Mouse (Mus musculus) layer of hippocampus, postnatal 10 days (tissue): ENCODE measurements at regions not wholly inside any gene's neighbourhood (a gene's known extent, or its start where the extent isn't known, plus 50 kb on each side); places are given as distances from the start of the nearest gene placed in this dataset.

Experiments
- DNase-seq, 2 experiments: peaks; one replicate each; pipeline ENCODE4 v3.0.0; 2021; ENCODE audit warnings: low spot score in 2 of 2

DNA sequence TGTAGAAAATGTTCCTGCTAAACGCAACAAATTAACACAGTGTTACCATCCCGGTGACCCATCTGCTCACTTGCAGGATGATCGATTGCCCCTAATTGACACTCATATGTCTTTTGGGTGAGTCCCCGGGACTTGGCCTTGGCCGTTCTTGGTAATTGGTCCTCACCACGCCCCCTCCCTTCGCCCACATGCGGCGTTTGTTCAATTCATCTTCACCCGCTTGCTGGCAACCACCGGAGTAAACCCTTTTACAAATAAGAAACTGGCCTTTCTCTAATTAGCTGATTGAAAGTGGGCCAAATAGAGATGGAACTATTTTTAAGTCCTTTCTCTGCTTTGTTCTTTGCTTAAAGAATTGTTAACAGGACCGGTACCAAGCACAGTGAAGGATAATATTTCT lies 234.7 kb upstream of the Ajap1 start:
- DNase-seq, result no peak

DNA sequence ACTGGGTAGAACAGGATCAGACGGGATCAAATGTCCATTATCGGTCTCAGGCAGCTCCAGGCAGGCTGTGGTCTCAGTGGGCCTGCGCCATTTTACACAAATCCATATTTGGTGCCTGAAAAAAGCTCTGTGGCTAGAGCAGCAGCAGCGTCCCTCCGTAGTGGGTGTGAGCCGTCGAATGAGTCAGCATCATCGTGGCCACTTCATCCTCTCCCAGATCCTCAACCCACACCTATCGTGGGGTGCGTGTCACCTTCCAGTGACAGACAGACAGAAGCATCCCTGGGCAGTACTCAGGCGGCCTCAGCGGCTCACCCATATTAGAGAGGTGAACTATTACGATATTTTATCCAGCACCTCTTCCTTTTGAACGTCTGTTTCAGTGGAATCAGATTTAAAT lies 233.0 kb upstream of the A430005L14Rik start:
- no peak for DNase-seq

DNA sequence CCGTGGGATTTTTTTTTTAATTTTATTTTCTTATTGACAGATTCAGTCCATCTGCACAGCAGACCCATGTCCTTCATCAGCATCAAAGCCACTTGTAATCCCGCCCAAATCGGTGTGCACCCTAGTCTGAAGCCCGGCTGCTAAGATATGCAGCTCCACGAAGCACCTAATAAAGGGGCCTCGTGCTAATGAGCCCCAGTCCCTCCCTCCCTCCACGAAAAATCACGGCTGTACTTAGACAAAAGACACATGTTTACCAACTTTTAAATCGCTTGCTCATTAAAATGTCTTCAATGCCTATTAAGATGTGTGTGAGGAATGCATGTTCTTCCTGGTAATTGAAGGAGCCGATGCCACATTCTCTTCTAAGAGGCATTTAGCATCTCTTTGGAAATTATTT lies 229.8 kb upstream of the A430005L14Rik start:
- DNase-seq, result no peak

DNA sequence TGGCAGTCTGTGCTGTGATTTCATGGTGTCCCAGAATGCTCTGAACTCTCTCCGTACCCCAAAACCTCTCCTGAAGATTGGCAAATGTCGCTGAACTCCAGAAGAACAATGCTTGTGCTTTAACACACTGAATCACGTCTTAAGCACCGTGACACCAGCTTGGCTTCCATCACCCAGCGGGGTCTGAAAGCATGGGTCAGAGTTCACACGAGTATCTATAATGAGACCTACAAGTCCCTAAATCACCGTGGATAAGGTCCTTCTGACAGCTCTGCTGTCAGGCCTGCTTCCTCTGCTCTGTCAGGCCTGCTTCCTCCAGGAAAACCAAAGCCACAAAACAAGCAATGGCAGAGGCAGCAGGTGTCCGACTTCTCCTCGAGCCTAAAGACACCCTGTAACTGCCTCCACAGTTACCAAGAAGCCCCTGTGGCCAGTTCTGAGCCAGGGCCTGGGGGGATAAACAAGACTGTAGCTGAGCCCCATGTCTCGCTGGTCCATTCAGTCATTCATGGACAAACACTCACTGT lies 229.1 kb upstream of the A430005L14Rik start:
- no peak for DNase-seq

- DNase-seq, result no peak
These were observed 218.9 kb upstream of the A430005L14Rik start for GRCm38 (mm10) chr4:153738088-153738487.

DNA sequence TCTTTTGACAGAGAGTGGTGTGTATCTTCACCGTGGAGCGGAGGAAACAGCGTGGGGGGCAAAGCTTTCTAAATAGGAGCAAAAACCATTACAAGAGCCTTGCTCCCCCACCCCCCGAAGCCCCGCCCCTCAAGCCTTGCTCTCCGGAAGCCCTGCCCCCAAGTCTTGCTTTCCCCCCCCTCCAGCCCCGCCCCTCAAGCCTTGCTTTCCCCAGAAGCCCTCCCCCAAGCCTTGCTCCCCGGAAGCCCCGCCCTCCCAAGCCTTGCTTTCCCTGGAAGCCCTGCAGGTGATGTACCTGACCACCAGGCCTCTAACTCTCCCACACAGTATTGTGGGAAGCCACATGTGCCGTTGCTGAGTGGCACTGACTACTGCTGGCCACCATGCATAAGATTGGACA lies 214.8 kb upstream of the A430005L14Rik start:
- DNase-seq, result no peak

DNA sequence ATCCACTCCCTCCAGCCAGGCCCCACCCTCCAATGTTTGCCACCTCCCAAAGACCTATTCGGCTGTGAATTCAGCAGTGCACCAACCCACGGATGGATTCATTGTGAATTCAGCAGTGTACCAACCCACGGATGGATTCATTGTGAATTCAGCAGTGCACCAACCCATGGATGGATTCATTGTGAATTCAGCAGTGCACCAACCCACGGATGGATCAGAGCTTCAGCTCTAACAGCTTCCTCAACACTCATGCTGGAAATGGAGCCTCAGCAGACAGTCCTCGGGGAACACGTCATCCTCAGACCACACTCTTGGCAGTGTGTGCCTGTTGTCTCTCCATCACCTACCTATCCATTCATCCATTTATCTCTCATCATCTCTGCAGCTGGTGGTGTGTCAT lies 204.2 kb upstream of the A430005L14Rik start:
- no peak for DNase-seq

DNA sequence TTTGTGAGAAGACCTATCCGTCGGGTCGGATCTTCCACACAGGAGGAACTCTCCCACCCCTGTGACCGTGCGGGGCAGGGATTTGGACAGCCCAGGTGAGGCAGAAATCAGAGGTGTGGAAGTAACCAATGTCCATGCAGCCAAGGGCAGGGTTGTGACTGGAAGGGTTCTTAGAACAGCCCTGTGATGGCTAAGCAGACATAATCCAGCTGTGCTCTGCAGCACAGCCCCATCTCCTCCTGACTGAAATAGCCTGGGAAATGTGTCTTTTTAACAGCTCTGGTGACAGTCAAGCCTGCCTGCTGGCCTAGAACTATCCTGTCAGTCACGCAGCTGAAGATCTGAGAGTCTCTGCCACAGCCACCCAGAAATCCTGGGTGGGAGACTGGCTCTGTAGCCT lies 198.7 kb upstream of the A430005L14Rik start:
- DNase-seq, result no peak

GRCm38 (mm10) chr4:153758781-153759180 lies 198.3 kb upstream of the A430005L14Rik start:
- DNase-seq, result no peak

- no peak for DNase-seq
These were observed 196.1 kb upstream of the A430005L14Rik start for GRCm38 (mm10) chr4:153760934-153761333.

DNA sequence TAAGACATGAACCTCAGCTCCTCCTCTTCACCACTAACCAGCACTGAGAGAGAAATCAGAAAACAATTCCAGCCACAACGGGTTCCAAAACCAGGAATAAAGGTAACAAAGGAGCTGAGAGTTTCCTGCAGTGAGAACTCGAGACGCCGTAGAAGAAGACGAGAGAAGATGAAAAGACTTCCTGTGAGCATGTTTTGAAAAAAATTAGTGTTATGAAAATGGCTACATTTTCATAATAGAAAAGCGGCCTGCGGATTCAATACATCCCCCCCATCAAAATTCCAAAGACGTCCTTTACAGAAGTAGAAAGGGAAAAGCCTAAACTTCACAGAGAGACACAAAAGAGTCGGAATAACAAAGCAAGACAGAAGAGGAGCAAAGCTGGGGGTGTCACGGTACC lies 193.6 kb upstream of the A430005L14Rik start:
- no peak for DNase-seq

DNA sequence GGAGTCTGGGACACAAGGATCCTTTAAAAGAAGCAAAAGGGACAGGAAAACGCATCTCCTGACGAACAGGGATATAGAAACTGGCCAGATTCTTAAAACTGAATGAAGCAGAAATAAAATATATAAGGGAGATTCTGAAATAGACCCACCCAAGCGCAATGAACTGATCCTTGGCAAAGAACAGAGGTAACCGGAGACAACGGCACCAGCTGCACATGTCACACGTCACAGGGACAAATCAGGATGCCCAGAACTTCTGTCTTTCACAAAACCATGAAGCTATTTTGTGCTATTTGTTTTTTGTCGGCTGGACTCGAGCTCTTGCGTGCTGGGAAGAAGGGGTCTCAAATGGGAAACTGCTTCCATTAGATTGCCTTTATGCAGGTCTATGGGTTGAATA lies 189.3 kb upstream of the A430005L14Rik start:
- DNase-seq, result no peak

DNA sequence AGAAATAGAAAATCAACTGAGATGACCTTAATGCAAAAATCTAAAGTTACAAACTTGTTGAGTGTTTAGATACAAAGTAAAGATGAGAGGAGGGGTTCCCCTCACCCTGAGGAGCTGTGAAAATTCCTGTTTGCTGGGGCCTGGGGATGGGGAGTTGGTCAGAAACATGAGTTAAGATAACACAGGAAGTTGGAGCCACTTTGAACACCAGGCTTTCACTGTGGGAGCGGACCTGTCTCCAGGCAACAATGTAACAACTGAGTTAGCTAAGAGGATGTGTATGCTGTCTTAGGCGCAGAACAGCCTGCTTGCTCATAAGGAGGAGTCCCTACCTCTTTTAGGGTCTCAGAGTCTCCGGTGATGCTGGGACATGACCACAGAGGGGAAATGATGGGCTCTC lies 188.7 kb upstream of the A430005L14Rik start:
- DNase-seq, result no peak

- no peak for DNase-seq
These were observed 186.4 kb upstream of the A430005L14Rik start for GRCm38 (mm10) chr4:153770675-153771074.

DNA sequence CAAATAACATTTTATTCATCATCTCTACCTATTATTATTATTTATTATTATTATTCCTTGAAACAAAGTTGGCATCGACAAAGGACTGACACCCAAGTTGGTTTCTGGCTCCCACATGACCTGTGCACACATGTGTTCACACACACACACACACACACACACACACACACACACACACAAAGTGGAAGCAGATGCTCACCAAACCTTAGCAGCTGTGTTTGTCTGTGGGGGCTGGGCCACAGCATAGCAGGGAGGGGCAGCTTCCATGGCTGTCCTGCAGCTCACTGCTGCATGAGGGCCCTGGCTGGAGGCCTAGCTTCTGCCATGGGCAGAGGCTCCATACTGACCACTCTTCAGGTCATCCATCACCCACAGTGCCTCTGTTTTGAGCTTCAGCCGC lies 176.5 kb upstream of the A430005L14Rik start:
- no peak for DNase-seq

DNA sequence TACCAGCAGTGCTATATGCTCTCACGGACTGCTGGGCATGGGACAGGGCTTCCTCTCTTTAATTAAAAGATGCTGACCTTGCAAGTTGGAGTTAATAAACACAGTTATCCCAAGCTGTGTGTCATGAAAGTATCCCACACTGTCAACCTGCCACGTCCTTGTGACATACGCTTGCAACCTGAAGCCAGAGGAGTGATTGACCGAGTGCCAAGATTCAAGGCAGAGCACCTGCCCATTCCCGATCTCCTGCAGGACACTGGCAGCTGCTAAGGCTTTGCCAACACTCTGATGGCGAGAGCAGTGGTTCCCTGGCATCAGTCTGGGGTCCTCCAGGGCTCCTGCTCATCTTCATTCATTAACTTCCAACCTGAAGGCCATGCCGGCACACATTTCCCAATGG lies 175.8 kb upstream of the A430005L14Rik start:
- no peak for DNase-seq

DNA sequence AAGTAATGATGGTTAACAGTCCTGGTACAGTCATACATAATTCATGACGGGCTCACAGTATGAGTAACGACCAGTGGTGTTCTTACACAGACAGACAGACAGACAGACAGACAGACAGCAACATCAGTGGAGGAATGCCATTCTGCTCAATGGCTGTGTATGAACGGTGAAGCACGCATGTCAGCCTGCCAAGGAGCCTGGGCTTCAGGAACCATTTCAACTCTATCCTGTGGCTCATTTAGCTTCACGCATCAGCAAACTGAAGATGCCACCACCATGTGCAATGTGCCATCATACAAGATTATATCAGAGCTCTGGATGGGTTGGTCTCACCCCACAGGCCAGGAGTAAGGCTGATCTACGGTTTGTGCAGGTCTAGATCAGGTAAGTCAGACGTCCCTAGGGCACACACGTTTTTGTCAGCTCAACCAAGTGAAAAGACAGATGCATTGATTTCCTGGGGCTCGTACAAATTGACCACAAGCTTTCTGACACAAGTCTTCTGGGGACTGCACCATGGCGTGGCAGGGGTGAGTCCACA lies 175.0 kb upstream of the A430005L14Rik start:
- DNase-seq, result no peak

DNA sequence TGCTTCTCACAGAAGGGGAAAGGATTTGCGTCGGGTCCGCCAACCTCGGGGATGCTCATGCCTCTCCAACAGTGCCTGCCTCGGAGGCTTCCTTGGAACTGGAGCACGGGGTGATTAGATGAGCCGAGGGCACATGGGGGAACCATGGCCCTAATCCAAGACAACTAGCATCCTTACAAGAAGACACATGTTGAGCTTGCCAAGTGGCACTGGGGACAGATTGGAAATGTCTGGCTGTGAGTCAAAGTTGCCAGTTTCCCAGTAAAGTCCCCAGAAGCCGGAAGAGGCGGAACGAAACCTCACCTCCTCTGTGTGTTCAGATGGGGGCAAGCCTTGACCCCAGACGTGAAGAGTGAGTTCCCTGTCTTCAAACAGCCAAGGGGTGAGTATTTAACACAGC lies 172.6 kb upstream of the A430005L14Rik start:
- DNase-seq, result no peak

GRCm38 (mm10) chr4:153785564-153785963 lies 171.5 kb upstream of the A430005L14Rik start:
- DNase-seq, result no peak

DNA sequence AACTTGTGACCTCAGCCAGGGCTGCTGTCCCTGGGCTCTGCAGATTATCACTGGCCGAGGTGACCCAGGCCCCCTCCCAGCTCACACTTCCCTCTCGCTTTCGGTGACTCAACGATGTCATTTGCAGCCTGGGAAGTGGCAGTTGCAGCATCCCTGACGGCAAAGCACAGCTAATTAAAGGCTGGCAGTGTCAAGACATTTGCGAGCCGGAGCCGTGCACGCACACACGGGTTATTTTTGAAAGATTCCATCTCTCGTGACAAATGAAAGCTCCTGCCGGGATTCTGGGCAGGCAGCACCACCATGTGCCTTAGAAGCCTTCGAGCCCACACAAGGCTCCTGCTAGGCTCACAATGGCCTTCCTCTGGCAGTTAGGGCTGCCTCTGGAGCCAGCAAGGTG lies 164.7 kb upstream of the A430005L14Rik start:
- DNase-seq, result no peak

DNA sequence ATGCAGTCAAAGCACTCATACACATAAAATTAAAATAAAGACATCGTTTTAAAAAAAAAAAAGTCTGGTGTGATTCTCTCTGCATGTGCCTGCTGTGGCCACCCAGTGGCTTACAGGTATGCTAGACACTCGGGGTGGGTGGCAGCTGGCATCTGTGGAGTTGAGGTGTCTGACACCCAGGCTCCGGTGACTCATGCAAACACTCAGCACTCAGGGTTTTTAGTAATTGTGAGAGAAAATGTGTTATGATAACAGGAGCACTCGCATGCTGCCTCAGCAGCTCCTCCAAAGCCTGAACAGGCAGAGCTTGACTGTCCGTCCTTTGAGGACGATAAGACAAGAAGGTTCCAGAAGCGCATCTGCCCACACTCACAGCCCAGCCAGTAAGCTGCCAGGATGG lies 159.0 kb upstream of the A430005L14Rik start:
- DNase-seq, result no peak

- DNase-seq, result no peak
These were observed 151.3 kb upstream of the A430005L14Rik start for GRCm38 (mm10) chr4:153805727-153806126.

DNA sequence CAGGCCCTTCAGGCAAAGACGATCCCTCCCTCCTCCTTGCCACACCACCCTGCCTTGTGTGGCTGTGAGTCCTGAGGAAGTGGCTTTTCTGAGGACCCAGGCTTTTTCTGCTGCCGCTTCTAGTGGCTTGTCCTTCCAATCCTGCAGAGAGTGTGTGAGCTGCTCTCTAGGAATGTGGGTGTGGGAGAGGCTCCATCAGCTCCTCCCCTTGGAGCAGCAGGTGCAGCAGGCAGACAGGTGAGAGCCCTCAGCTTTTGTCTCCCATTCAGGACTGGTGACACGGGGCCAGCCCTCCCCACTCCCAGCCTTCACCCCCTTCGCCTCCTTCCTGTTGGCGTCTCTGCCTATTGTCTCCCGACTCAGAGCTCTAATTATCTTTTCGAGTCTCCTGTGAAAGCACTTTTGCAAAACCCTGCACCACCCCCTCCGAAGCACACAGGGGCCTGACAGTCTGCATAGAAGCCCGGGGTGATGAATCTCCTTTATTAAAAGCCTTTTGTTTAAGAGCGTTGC lies 150.8 kb upstream of the A430005L14Rik start:
- no peak for DNase-seq
